Mouse (Mus musculus): ENCODE data around the gene Eps8l3. TPM values are rescaled to one million over a fixed set of nuclear protein-coding genes. Genes with fewer than 3 reads are reported as not detected.

Eps8l3 gene
- total RNA-seq (2023) = not detected

DNA sequence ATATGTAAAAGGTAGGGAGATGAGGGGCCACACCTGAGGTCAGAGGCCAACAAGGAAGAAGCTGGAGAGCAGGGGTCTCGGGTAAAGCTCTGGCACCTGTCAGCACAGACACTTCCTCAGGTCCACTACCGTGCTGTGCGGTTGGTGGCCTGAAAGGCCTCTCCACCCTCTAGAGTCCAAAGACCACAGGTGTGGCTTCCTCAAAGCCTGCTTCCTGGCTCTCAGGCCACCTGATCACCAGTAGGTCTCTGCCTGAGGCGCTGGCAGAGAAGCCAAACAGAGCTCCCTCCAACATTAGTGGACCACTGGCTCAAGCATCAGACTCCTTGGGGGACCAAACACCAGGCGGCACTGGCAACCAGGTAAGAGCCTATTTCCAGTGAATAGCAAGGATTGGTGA lies at the start of gene Eps8l3:
Gene Eps8l3, plus strand, starts transcription at position 225 of the 400 bp plus-strand sequence.

DNA sequence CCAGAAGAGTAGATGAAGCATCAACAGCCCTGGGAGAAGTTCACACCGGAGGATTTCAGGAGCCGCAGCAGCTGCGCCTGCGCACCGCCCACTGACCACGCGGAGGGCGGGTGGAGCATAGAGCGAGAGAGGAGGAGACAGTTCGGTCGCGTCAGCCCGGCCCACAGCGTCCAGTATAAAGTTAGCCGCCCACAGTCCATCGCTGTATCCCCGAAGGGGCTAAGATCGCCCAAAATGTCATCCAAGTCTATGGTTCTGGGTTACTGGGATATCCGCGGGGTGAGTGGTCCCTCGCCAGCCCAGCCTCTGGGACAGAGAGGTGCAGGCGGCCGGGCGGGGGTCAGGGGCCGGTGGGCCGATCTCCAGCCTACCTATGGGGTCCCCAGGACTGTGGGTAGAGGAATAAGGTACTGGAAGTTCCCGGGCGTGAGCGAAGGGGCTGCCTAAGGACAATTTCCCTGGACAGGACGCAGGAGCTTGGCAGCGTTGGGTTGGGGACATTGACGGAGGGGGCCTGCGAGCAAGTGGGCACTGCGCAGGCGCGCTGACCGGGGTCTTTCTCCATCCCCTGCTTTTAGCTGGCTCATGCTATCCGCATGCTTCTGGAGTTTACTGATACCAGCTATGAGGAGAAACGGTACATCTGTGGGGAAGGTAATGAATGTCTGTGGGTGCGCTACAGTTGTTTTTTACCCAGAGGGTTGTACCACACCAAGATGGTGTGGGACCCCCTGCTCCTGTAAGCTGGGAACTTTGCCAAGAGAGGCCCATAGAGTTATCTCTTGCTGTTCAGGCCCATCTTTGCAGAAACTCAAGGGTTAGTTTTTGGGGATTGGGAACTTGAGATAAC lies 18.9 kb downstream of the Eps8l3 start, which contains the start of gene Gstm5:
Gene Gstm5, plus strand, starts transcription at position 102 of the 850 bp plus-strand sequence.

DNA sequence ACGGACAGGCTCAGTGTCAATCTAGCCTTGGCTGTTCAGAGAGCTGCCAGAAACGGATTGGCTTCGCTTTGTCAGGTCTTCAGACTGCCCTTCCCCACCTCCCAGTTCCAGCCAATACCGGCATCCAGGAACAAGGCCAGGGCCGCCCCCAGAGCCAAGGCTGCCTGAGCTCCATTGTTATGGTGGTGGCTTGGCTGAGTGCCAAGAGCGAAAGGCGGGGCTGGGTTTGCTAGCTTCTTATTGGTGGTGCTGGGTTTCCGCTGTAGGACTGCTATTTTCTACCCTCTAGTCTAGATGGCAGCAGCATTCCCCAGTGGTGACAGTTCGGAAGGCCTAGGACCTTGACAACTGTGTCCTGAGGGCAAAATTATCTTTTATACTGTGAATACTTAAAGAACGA lies 54.6 kb downstream of the Eps8l3 start, which contains the start of gene Gstm7:
Gene Gstm7, minus strand, starts transcription at position 148 of the 400 bp plus-strand sequence.

Other genes starting within 250 kb of the Eps8l3 start
- not detected for gene Gm10961, start 245.9 kb upstream of the Eps8l3 start, total RNA-seq (2023)
- gene Strip1, start 245.5 kb upstream of the Eps8l3 start, total RNA-seq (2023) = 48.0 TPM
- gene Ahcyl1, start 180.7 kb upstream of the Eps8l3 start, total RNA-seq (2023) = 73.9 TPM
- gene Csf1, start 116.8 kb upstream of the Eps8l3 start, total RNA-seq (2023) = 3.1 TPM
- gene Gstm5, start 18.6 kb downstream of the Eps8l3 start, total RNA-seq (2023) = not detected
- gene Gstm7, start 54.6 kb downstream of the Eps8l3 start, total RNA-seq (2023) = 2.4 TPM
- not detected for gene Gstm6, start 66.5 kb downstream of the Eps8l3 start, total RNA-seq (2023)
- not detected for gene Gstm3, start 92.1 kb downstream of the Eps8l3 start, total RNA-seq (2023)
- gene Gstm2, start 109.2 kb downstream of the Eps8l3 start, total RNA-seq (2023) = not detected
- 10.5 TPM for gene Gstm1, start 140.7 kb downstream of the Eps8l3 start, total RNA-seq (2023)
- gene Gstm4, start 167.7 kb downstream of the Eps8l3 start, total RNA-seq (2023) = 2.9 TPM
- gene Ampd2, start 209.4 kb downstream of the Eps8l3 start, total RNA-seq (2023) = 32.4 TPM
- not detected for gene Gnat2, start 215.6 kb downstream of the Eps8l3 start, total RNA-seq (2023)